Mouse (Mus musculus) left cerebral cortex, adult 11 months (tissue): ENCODE data around the gene Ubqln4.
"Not testable (repeated sequence)": the region's sequence is repeated elsewhere in the genome, so short reads cannot be mapped to it uniquely, and the experiment has no call there.

Experiments
- DNase-seq: peaks from one replicate; pipeline ENCODE4 v3.0.0; 2022; ENCODE audit warnings: low spot score

The Ubqln4 gene

GRCm38 (mm10) chr3:88603714-88604161 lies 50.2 kb downstream of the Ubqln4 start:
- DNase-seq = no peak

- no peak for DNase-seq
Measured at GRCm38 (mm10) chr3:88604863-88605262, 51.3 kb downstream of the Ubqln4 start.

GRCm38 (mm10) chr3:88605666-88606065 lies 52.1 kb downstream of the Ubqln4 start, which contains the start of gene Arhgef2:
TSS of gene Arhgef2 (plus strand) at chr3:88605966.
- not testable (repeated sequence) for DNase-seq

- peak; percentile 85 for DNase-seq
Measured at GRCm38 (mm10) chr3:88607065-88607757, 53.7 kb downstream of the Ubqln4 start.

GRCm38 (mm10) chr3:88607758-88608138 lies 54.2 kb downstream of the Ubqln4 start:
- no peak for DNase-seq

DNA sequence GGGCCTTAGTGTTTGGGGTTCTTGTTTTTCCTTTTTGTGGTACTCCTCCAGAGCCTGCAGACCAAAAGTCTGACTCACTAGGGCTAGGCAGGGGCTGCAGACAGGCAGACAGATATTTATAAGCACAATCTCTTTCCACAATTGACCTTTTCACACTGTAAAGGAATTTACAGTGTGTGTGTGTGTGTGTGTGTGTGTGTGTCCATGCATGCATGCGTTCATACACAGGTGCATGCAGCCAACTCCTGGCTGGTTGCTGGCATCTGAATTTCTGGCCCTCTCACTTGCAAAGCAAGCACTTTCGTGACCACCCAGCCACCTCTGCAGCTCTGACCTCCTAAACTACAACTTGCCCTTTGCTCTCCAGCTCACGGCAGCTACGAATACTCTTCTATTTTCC lies 55.5 kb downstream of the Ubqln4 start:
- no peak for DNase-seq

DNA sequence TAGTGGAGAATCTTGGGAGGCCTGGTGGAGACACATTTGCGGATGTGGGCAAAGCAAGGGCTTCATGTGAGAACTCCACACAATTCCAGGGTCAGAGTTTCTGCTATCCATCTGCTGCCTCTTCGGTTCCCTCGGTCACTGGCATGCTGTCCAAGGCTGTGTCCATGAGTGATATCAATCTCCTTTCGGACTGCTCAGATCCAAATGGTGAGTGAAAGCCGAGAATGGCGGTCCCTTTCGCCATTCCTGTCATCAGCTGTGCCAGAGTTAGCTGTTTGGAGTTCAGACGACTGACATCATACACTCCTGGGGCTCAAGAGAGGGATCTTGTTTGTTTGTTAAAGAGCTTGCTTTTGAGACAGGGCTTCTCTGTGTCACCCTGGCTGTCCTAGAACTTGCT lies 60.9 kb downstream of the Ubqln4 start:
- DNase-seq = no peak

- no peak for DNase-seq
Measured at GRCm38 (mm10) chr3:88615117-88615516, 61.6 kb downstream of the Ubqln4 start.

DNA sequence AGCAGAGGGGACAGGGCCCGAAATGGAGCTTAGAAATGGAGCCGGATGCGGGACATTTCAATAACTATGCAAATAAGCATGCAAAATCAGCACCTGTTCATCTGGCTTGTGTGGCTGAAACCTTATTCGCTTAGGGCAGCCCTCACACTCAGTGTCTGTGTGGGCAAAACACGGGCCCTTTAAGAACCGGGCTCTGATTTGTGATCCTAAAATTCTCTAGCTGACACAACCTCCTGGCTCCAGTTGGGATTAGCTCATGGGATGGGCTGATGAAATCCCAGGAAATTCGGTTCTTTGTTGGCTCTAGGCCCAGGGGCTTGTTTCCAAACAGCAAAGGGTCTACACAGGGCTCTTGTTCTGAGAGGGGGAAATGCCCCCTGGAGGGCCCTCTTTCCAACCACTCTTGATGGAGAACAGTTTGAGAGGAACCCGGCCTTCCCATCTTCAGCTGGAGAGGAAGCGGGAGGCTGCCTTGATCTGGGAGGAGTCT lies 62.4 kb downstream of the Ubqln4 start:
- no peak for DNase-seq

DNA sequence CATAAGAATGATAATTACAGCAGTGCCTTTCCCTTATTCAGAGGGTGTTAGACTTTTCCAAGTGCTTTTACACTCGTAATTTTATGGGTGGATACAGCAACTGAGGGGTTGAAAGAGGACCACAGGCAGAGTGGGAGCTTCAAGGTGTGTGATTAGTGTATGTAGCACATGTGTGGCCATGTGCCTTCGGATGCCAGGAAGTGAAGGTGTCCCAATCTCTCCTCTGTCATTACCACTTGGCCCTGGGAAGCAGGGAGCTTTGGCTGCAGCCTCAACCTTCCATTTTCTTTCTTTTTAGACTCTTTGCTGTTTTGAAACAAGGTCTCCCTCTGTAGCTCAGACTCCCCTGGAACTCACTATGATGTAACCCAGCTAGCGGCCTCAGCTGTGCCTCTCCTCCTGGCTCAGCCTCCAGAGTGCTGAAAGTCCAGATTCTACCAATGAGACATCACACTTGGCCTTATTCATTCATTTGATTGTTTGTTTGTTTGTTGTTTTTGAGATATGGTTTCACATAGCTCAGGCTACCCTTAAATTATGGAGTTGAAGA lies 63.5 kb downstream of the Ubqln4 start:
- DNase-seq = no peak

GRCm38 (mm10) chr3:88618074-88618871 lies 64.7 kb downstream of the Ubqln4 start:
- no peak for DNase-seq
